Mouse (Mus musculus) lung, postnatal 0 days (tissue): ENCODE data around the gene Camk2b.
A peak's percentile ranks its signal among the peaks of the same experiment; 100 is the strongest.

Source experiments
- CTCF ChIP-seq: IDR thresholded peaks from 2 replicates; pipeline ENCODE4 v1.5.1; 2016; ENCODE audit warnings: antibody characterized with exemption, mild to moderate bottlenecking
- EP300 ChIP-seq: IDR thresholded peaks from 2 replicates; pipeline ENCODE4 v1.6.1; 2016; ENCODE audit warnings: antibody characterized with exemption, mild to moderate bottlenecking, control low read depth

DNA sequence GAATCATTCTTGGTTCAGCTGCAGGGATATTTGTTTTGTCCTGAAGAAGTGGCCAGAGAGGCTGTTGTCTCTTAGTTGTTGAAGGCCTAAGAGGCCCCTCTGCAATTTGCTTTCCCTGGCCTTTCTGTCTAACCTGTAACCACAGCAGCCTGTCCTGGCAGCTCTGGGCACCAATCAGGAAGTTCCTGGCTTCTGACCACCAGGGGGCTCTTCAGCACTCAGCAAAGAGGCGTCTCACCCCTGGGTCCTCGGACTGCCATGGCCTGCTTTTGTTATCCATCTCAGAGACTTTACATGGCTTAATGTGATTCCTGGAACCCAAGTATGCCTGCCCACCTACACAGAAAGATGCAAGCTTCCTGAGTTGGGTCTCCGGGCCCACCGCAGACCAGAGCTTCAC is 75.3 kb downstream of the Camk2b start:
- TF ChIP-seq CTCF (peak; percentile 80), EP300 (no peak)
